Mouse (Mus musculus) embryonic fibroblast, embryonic 13.5 days (primary cell): Measurements from ENCODE around the gene Ces1c.

Source experiments
- CTCF ChIP-seq: IDR thresholded peaks from 2 replicates; pipeline ENCODE4 v1.5.1; 2011; ENCODE audit warnings: mild to moderate bottlenecking, control low read depth, low read length, moderate library complexity, borderline replicate concordance; ENCODE audit not compliant: insufficient read depth
- POLR2A ChIP-seq: IDR thresholded peaks from 2 replicates; pipeline ENCODE4 v1.6.1; 2011; ENCODE audit warnings: low read depth, mild to moderate bottlenecking, control low read depth, low read length, moderate library complexity

GRCm38 (mm10) chr8:93163363-93163762, 32.3 kb upstream of the Ces1c start:
- no peak for TF ChIP-seq POLR2A
- TF ChIP-seq CTCF: no peak
